Mouse (Mus musculus) hematopoietic stem cell, adult 5-6 weeks (primary cell): ENCODE data around the gene Esr2. TPM values are rescaled to one million over a fixed set of nuclear protein-coding genes. Genes with fewer than 3 reads are reported as not detected.
A peak's percentile ranks its signal among the peaks of the same experiment; 100 is the strongest.
"Not testable (repeated sequence)": the region's sequence is repeated elsewhere in the genome, so short reads cannot be mapped to it uniquely, and the experiment has no call there.

ENCODE experiments used
- ATAC-seq, 2 experiments: fragments of 125-278 bp in 1 of 2; replicated peaks in 1 of 2; 2 replicates each; pipeline ENCODE4 v1.8.0; 2016 to 2017; ENCODE audit warnings: inconsistent platforms in 2 of 2, mild to moderate bottlenecking in 2 of 2, moderate number of reproducible peaks in 2 of 2, low read depth in 1 of 2, moderate TSS enrichment in 1 of 2; ENCODE audit not compliant: low FRiP score in 2 of 2, poor library complexity in 2 of 2, severe bottlenecking in 2 of 2, insufficient read depth in 1 of 2, low TSS enrichment in 1 of 2
- total RNA-seq: library from RNA; stranded (forward); fragments of 172-1452, 232-1000 nt; gene quantifications from 2 replicates; pipeline ENCODE4 v1.2.3, GENCODE M21; 2017

Gene Esr2
- total RNA-seq, result 0.13 TPM in 1 of 2 replicates, not detected in the other

DNA sequence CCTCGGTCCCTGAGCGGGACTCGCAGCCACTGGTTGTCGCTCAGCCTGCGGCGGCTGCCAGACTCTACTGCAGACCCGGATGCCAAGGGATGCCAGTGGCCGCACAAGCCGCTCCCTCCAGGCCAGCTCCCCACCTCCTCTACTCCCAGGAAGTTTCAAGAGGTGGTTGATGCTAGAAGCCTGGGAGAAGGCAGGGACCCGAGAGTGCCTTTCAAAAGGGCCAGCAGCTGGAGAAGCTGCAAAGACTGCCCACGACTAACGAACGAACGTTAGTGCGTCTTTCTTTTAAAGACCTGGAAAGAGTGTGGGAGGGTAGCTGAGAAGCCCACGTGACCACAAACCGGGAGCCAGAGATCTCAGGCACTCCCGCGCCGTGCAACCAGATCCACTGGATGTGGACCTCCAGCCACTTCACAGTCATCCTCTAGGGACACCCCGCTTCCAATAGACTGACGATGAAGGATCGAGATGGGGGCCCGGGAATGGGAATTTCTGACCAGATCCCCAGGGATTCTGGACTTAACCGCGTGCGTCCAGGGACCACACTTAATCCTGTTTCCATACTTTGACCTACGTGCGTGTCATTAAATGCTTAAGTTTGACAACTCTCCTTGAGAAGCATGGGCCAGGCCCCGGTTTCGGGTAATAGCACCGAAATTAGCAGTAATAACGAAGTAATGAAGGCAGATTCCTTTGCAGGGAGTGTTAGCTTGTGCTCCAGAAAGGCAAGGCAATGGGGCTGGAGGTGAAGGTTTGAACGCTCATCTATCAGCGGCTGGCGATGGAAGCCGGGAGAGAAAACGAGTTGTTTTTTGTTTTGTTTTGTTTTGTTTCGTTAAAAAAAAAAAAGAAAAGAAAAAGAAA lies at the start of gene Esr2:
TSS of gene Esr2 (minus strand) at position 260 of the 864 bp plus-strand sequence.
- ATAC-seq, result peak; percentile 56 to 71; a peak in 3 of 4 replicates

DNA sequence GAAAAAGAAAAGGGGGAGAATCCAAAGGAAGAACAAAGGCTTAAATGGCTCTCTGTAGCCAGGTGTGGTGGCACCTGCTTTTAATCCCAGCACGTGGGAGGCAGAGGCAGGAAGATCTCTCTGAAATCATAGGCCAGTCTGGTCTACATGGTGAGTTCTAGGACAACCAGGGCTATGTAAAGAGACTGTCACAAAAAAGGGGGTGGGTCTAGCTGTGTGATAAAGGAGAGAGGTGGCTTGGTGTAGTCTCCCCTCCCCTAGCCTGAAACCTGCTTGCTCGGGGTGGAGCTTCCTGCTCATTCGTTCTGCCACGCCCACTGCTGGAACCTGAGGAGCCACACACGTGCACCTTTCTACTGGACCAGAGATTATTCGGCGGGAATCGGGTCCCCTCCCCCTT lies 45.0 kb upstream of the Esr2 start:
- ATAC-seq, result not testable (repeated sequence)

DNA sequence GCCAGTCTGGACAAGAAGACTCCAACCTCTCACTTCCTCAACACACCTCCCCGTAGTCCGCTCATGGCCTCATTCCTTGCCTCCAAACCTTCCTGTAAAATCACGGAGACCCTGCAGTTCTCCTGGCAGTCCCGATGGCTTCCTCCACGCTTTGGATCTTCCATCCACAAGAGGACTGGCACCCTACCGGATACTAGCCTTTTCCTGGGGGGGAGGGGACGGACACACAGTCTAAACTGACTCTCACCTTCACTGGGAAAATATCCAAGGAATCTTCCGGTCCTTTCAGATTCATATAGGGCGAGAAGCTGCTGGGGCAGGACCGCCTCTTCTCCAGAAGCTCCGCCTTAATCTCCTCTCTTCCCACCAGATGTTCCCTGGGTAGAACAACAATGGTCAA lies 39.7 kb upstream of the Esr2 start:
- ATAC-seq, result no peak

DNA sequence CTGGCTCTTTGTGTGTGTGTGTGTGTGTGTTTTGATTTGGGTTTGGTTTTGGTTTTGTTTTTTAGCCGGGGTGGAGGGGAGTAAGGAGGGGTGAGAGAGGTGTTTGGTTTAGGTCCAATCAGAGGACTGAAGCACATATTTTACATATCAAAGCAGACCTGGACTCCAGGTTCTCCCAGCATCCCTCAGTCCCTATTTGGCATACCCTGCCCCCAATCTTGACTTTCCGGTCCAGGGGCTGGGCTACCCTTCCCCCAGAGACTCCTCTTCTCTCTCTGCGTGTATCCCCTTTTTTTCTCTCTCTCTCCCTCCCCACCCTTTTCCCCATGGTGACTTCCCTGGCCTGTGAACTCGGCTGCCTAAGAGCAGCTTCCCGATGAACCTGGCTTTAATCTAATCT lies 38.1 kb upstream of the Esr2 start:
- ATAC-seq, result no peak

DNA sequence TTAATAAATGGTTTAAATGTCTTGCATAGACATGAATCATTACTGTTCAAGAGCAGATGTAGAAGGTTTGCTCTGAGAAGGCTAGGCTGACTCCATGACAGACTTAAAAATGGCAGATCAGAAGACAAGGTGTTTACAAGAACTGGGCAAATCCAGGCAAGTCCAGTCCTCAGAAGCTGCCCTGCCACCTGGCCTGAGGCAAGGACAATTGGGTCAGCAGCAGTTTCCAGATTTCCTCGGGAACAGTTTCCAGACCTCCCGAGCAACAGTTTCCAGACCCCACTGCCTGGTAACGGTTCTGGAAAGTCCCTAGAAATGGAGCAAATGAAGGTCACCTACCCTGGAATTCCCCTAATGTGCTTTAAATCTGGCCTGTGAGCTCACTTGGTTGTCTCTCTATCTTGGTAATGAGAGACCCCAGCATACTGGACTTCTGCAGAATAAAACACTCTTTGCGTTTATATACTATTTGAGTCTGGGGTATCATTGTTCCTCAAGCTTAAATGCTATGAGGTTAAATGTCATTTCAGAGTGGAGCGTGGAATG lies 32.4 kb upstream of the Esr2 start:
- no peak for ATAC-seq

DNA sequence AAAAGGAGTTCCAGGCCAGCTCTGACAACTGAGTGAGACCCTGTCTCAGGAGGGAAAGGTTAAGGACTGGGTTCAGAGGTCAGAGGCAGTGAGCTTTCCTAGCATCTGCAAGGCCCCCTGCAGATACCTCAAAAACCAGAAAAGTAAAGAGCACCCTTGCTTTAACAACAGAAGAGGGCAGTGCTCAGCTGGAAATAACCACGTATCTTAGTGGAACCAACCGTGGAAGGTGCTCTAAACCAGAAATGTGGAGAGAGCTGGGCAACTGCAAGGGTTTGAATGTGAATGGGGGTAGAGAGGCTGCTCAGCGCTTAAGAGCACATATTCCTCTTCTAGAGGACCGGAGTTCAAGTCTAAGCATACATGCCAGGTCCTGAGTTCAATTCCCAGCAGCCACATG lies 23.3 kb upstream of the Esr2 start:
- ATAC-seq, result no peak

DNA sequence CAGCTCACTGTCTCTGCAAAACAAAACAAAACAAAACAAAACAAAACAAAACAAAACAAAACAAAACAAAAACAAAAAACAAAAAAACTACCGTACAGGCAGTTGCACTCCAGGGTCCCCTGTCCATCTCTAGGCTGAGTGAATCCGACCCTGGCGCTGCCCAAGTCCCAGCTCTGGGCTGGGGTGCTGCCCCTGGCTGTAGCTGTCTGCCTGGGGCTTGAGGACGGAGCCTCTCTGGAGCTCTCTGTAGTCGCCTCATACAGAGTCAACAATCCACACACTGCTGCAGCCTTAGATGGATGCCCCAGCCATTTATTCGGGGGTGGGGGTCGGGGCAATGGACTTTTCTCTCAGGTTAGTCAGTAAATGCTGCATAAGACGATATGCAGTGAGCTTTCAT lies 20.0 kb upstream of the Esr2 start:
- no peak for ATAC-seq

DNA sequence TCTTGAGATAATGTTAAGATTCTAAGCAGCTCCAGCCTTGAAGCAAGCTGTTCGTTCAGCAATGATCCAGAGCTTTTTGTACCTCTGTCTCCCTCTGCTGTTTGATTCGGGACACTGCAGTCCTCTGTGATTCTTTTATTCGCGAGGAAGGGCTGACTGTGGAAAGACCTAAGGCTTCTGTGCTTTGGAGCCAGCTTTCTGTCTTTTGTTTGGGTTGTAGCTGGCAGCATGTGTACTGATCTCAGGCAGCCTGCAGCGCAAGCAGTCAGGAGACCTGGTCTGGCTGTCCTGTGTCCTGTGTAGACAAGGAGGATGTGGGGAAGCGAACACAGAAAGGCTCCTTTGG lies 19.6 kb upstream of the Esr2 start:
- peak; percentile 82 to 89; a peak in 3 of 4 replicates for ATAC-seq

DNA sequence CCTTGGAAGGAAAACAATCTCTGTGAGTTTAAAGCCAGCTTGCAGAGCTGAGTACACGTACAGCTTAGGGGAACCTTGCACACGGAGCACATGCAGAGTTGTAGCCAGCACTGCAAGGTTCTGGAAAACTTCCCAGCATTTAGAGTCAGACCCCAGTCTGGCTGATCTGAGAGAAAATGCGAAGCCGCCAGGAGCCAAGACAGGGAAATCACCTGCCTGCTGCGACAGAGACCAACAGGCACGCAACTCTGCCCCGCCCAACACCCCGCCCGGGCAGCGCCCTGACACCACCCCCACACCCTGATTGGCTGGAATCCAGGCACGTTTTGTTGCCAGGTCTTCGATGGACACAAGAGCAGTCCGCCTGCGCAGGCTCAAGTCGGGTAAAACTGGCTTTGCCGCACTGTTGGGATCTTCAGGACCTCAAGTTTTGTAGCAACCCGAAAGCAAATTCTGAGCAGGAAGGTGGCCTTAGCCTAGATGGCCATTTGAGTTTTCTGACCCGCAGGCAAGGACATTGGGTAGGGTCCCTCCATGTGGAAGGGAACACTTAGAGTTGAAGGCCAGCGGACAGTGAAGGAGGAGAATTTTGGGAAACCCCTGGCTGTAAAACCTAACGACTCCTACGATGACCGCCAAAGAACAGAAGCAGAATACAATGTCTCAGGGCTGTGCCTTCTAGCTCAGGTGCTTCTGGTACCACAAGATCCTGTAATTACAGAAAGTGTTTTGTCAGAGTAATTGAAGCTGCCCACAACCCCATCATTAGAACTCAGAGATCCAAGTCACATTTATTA lies 19.1 kb upstream of the Esr2 start:
- peak; percentile 72 to 78 for ATAC-seq

DNA sequence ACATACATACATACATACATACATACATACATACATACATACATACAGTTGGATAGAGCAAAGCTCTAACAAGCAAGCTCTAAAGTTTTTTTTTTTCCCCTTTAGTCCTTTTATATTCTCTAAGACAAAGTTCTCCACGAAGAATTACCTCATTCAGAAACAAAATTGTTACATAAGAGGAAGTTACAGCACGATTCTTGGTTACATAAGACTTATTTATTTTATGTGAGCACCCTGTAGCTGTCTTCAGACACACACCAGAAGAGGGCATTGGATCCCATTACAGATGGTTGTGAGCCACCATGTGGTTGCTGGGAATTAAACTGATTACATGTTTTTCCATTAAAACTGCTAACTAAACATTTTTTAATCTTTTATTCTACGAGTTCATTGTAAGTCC lies 17.5 kb upstream of the Esr2 start:
- 0 out of 4 replicates have a peak, but pooled peaks of 1 of the 2 experiments have one; percentile 20 for ATAC-seq

DNA sequence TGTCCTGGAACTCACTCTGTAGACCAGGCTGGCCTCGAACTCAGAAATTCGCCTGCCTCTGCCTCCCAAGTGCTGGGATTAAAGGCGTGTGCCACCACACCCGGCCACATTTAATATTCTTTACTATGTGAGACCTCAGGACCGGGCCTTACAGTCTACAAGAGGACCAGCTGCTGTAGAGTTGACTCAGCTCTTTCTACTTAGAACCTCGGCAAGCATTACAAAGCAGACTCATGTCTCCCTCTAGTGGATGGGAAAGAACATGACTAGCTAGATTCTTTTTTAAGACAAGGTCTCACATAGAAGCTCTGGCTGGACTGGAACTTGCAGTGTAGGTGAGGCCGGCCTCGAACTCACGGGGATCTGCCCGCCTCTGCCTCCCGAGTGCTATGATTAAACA lies 13.9 kb upstream of the Esr2 start:
- peak; percentile 70 to 80; a peak in 3 of 4 replicates for ATAC-seq

DNA sequence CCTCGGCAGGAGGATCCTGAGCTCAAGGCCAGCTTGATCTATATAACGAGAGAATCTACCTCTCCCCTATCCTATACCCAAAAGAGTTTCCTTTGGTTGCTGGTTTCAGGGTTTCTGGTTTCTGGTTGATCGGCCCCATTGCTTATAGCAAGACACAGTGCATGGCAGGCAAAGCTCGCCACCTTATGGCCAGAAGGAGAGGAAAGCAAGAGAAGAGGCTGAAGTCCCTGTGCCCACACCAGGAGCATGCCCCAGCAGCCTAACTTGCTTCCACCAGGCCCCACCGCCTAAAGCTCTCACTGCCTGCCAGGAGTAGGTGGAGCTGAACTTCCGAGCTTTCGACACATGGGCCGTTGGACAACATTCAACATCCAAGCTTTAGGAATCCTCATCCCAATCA lies 10.8 kb upstream of the Esr2 start:
- ATAC-seq, result peak in 1 of 2 experiments; percentile 56; a peak in 1 of 4 replicates

DNA sequence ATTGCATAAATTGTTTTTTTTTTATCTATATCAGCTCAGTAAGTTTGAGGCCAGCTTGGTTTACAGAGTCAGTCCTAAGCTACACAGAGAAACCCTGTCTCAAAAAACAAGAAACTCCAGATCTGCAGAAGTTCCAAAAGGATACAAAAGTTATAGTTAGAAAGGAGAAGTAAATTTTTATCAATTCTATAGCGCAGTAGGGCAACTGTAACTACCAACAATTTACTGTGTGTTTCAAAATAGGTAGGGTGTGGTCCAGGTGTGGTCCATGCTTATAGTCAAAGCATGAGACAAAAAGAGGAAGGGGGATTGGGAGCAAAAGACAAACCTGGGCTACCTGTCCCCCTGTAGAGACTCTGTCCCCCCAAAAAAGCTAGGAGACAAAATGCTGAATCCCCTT lies 9.4 kb upstream of the Esr2 start:
- no peak for ATAC-seq

DNA sequence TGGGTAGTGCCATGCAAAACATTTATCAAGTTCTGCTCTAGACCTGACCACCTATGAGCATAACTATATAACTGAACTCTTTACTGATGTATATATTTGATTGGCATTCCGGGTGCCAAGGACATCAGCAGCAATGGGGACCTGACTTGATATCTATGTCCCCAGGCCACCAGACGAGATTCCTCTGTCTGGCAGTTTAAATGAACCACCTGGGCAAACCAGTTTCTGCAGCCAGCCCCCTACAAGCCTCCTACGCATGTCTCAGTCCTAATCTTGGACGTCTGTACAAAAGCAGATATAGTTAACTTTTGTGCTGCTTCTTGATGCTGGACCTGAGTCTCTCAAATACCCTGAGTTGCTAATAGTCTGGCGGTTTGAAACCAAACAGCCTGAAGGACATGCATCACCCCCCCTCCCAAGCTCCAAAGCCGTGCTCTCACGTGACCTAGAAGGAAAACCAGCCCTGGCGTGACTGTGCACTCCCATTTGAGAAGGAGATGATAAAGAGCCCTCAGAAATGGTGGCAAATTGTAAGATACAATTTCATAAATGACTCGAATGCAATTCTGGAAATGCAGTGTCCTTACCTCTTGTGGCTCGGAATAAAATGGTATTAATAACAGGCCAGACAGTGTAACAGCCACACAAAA lies 8.2 kb upstream of the Esr2 start:
- no peak for ATAC-seq

DNA sequence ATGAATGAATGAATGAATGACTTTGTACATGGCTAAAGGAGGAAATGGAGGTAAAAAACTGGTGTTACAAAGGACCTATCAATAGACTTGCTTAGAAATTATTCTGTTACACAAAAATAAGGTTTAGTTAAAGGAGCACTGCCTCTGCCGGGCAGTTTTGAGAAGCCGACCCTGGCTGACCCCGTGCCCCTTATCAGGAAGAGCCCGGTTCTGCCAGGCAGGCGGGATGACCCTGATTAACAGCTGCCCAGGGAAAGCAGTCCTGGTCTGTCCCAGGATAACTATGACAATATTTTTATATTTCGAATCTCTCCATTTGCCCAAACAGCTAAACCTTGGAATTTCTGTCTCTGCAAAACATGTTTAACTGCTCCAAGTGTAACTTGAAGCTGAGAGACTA lies 7.2 kb upstream of the Esr2 start:
- ATAC-seq, result no peak

DNA sequence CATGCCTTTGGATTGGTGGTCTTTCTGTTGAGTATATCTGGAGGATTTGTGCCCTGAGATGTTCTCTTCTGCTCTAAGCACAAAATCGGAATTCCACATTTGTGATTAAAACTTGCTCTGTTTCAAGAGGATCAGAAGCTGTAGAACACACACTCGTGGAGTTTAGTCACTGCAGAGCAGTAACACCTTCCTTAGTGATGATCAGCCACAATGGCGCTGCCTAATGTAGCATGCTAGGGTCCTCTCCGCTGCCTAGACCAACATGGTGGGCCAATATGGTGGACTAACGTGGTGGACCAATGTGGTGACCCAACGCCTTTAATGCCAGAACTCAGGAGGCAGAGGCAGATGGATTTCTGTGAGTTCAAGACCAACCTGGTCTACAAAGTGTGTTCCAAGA lies 5.8 kb upstream of the Esr2 start:
- no peak for ATAC-seq

DNA sequence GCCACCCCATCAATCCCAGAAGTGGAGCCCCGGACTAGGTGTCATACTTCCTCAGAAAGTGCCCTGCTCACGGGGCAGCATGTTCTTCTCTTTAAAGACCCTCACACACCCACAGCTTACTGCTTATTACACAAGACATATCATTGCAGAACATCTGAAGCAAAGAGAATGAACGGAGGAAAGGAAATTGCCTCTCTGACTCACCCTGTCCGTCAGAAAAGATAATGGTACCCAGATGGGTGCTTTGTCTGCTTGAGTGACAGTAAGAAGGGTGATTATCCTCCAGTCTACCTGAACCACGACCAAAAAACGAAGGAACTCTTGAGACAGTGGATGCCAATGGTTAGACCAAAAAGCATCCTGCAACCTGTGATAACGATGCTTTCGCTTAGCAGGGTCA lies 4.4 kb upstream of the Esr2 start:
- ATAC-seq, result no peak

DNA sequence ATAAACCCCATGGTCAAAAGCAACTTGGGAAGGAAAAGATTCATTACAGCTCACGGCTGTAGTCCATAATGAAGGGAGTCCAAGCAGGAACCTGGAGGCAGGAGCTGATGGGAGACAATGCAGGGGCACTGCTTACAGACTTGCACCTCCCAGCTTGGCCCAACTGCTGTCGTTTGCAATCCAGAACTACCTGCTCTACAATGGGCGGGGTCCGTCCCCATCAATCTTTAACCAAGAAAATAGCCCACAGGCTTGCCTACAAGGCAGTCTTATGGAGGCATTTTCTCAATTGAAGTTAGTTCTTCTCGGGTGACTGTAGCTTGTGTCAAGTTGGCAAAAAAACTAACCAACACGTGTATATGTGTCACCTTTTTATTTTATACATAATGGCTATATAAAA lies 3.4 kb upstream of the Esr2 start:
- ATAC-seq, result no peak
